Mouse (Mus musculus) kidney, adult 2 months (tissue): ENCODE measurements around the gene Ifrd2.

Source experiments
- CTCF ChIP-seq: fragments of 200-500 bp; conservative IDR thresholded peaks from 2 replicates; pipeline ENCODE4 v1.5.1; 2011; ENCODE audit warnings: low read depth, mild to moderate bottlenecking, control low read depth, low read length, moderate library complexity, mixed read lengths; ENCODE audit not compliant: insufficient read depth, insufficient read length
- POLR2A ChIP-seq: fragments of 200-500 bp; IDR thresholded peaks from one replicate; pipeline ENCODE4 v1.6.1; 2011; ENCODE audit warnings: low read depth, low read length, control low read depth

GRCm38 (mm10) chr9:107571534-107572326 is 15.7 kb upstream of the Ifrd2 start:
- no peak for TF ChIP-seq POLR2A
- TF ChIP-seq CTCF: no peak
